Mouse (Mus musculus) heart, embryonic 14.5 days (tissue): ENCODE data around the gene Lrrc29. TPM values are rescaled to one million over a fixed set of nuclear protein-coding genes. Genes with fewer than 3 reads are reported as not detected.

Source experiments
- ATAC-seq: fragments of 200-750 bp; cut with Nextera tagmentation; 2 replicates; pipeline ENCODE4 v1.8.0; 2017; ENCODE audit warnings: low read depth, moderate TSS enrichment; ENCODE audit not compliant: insufficient number of reproducible peaks, insufficient read depth, low FRiP score
- H3K27ac ChIP-seq, 2 experiments: fragments of 200-500 bp in 1 of 2; fragments of 300-500 bp in 1 of 2; sonication (generic) in 1 of 2; replicated peaks in 1 of 2; 2 replicates each; pipeline ENCODE4 v1.5.1; 2012 to 2014; ENCODE audit warnings: low read depth in 2 of 2, low read length in 2 of 2, control low read depth in 1 of 2, mild to moderate bottlenecking in 1 of 2, mixed read lengths in 1 of 2; ENCODE audit not compliant: control insufficient read depth in 1 of 2, insufficient read depth in 1 of 2
- H3K27me3 ChIP-seq: fragments of 300-500 bp; sonication (generic); 2 replicates; pipeline ENCODE4 v1.6.1; 2014; ENCODE audit warnings: mild to moderate bottlenecking, low read length, control low read depth; ENCODE audit not compliant: control insufficient read depth, insufficient read depth
- H3K36me3 ChIP-seq: fragments of 300-500 bp; sonication (generic); 2 replicates; pipeline ENCODE4 v1.6.1; 2014; ENCODE audit warnings: mild to moderate bottlenecking, control low read depth, low read length, mixed read lengths; ENCODE audit not compliant: control insufficient read depth, insufficient read depth
- H3K4me1 ChIP-seq, 2 experiments: fragments of 200-500 bp in 1 of 2; fragments of 300-500 bp in 1 of 2; sonication (generic) in 1 of 2; 2 replicates each; pipeline ENCODE4 v1.6.1; 2012 to 2014; ENCODE audit warnings: low read length in 2 of 2, control low read depth in 1 of 2, mixed read lengths in 1 of 2; ENCODE audit not compliant: control insufficient read depth in 2 of 2, insufficient read depth in 2 of 2
- H3K4me2 ChIP-seq: fragments of 300-500 bp; sonication (generic); 2 replicates; pipeline ENCODE4 v1.6.1; 2014; ENCODE audit warnings: mild to moderate bottlenecking, low read length
- H3K4me3 ChIP-seq, 2 experiments: fragments of 200-500 bp in 1 of 2; fragments of 300-500 bp in 1 of 2; sonication (generic) in 1 of 2; 2 replicates each; pipeline ENCODE4 v1.5.1; 2012 to 2014; ENCODE audit warnings: low read length in 2 of 2, mild to moderate bottlenecking in 2 of 2, control low read depth in 1 of 2, low read depth in 1 of 2, moderate library complexity in 1 of 2; ENCODE audit not compliant: control insufficient read depth in 1 of 2, insufficient read depth in 1 of 2
- H3K9ac ChIP-seq: fragments of 300-500 bp; sonication (generic); 2 replicates; pipeline ENCODE4 v1.6.1; 2014; ENCODE audit warnings: mild to moderate bottlenecking, low read length
- H3K9me3 ChIP-seq: fragments of 300-500 bp; sonication (generic); 2 replicates; pipeline ENCODE4 v1.6.1; 2016; ENCODE audit warnings: low read length, control low read depth; ENCODE audit not compliant: control insufficient read depth
- WGBS: fragments of 180-500 bp; shearing (Covaris S2); extraction: QIAGEN DNeasy Blood & Tissue Kit; methylation state at CpG from one replicate; pipeline ENCODE4 v1.1.7; 2014; 5-methylcytosine and 5-hydroxymethylcytosine counted together
- polyA plus RNA-seq: library from polyadenylated mRNA; unstranded; fragments of >200 nt; fragmentation: Nextera tagmentation; extraction: Ambion mirVana; gene quantifications from 2 replicates; pipeline ENCODE4 v1.2.1, GENCODE M21; 2014

The Lrrc29 gene
- polyA plus RNA-seq, 1 experiment from 2014 or later = 1.2 TPM

DNA sequence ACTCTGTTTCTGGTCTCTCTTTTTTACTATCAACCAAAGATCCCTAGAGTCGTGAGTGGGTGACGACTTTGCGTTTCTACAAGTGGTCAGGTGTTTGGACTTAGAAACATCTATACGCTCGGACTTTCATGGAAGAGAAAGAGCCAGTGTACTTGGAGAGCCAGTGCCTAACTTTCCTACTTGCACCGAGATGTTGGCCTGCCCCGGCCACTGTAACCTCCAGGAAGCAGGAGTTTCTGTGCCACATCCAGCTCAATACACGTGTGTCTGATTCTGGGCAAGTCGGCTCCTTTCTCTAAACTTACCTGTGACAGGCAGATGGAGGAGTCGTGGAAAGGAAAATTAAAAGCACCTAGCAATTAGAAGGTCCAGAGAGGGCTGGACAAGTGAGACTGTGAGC lies 50.2 kb downstream of the Lrrc29 start, which contains the start of gene Nol3:
TSS of gene Nol3 (plus strand) at position 301 of the 400 bp plus-strand sequence.
- Histone ChIP-seq H3K27ac (no peak within 1 kb of the TSS), H3K4me1 (peaks cover 13 to 18% of the 10 kb centered on the region in 2 experiments), H3K36me3 (no peaks in the 10 kb centered on the region), H3K27me3 (peaks cover 90% of the 10 kb centered on the region), H3K4me2 (peak within 1 kb of the TSS; percentile 80), H3K9ac (peak within 1 kb of the TSS; percentile 60), H3K9me3 (no peaks in the 10 kb centered on the region), H3K4me3 (peak within 1 kb of the TSS; percentile 44 to 45)
- 9% methylated on average over 10 of the region's 10 CpGs for WGBS
- ATAC-seq = no peak

- H3K36me3 ChIP-seq = no peaks in the 10 kb centered on the region
- H3K27me3 ChIP-seq = peaks cover 95% of the 10 kb centered on the region
- peak overlapping the region; percentile 60; the same call in 1 of the 2 replicates for H3K9ac ChIP-seq
- H3K27ac ChIP-seq = no peak overlapping the region
- peak overlapping the region; percentile 80 for H3K4me2 ChIP-seq
- H3K4me1 ChIP-seq = peaks cover 13 to 19% of the 10 kb centered on the region in 2 experiments
- H3K9me3 ChIP-seq = no peaks in the 10 kb centered on the region
- no peak for ATAC-seq
- WGBS = 8% methylated on average over 11 of the region's 11 CpGs
- H3K4me3 ChIP-seq = peak overlapping the region in 1 of 2 experiments; percentile 45; a peak in 1 of 4 replicates
Measured at GRCm38 (mm10) chr8:105275387-105275786, 50.7 kb downstream of the Lrrc29 start.

DNA sequence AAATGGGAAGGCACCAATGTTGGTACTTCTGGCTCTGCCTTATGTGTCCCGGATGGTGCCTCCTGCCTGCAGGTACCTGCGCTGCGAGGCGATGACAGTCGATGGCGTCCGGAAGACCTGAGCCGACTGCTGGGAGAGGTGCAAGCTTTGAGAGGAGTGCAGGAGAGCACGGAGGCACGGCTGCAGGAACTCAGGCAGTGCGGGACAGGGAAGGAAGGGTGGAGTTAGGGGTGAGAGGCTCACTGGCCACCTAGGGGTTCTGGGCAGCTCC lies 55.2 kb downstream of the Lrrc29 start:
- peaks cover 97% of the 10 kb centered on the region for H3K27me3 ChIP-seq
- WGBS = 5% methylated on average over 11 of the region's 11 CpGs
- peak overlapping the region in 1 of 2 experiments; percentile 54; a peak in 2 of 4 replicates for H3K4me3 ChIP-seq
- H3K4me2 ChIP-seq = no peak overlapping the region; the same call in 1 of the 2 replicates
- H3K9me3 ChIP-seq = no peaks in the 10 kb centered on the region
- ATAC-seq = no peak
- H3K9ac ChIP-seq = no peak overlapping the region
- no peaks in the 10 kb centered on the region for H3K36me3 ChIP-seq
- peaks cover 13 to 30% of the 10 kb centered on the region in 2 experiments for H3K4me1 ChIP-seq
- H3K27ac ChIP-seq = no peak overlapping the region

GRCm38 (mm10) chr8:105270101-105270915 lies 55.8 kb downstream of the Lrrc29 start:
- H3K9me3 ChIP-seq = no peaks in the 10 kb centered on the region
- WGBS = 5% methylated on average over 39 of the region's 39 CpGs
- H3K36me3 ChIP-seq = no peaks in the 10 kb centered on the region
- H3K4me2 ChIP-seq = peak overlapping the region; percentile 97
- peaks cover 91% of the 10 kb centered on the region for H3K27me3 ChIP-seq
- peak overlapping the region; percentile 44 to 54 for H3K4me3 ChIP-seq
- 0 out of 2 replicates have a peak overlapping the region, but pooled peaks have one; percentile 69 for H3K9ac ChIP-seq
- H3K4me1 ChIP-seq = peaks cover 12 to 26% of the 10 kb centered on the region in 2 experiments
- H3K27ac ChIP-seq = no peak overlapping the region
- no peak for ATAC-seq

DNA sequence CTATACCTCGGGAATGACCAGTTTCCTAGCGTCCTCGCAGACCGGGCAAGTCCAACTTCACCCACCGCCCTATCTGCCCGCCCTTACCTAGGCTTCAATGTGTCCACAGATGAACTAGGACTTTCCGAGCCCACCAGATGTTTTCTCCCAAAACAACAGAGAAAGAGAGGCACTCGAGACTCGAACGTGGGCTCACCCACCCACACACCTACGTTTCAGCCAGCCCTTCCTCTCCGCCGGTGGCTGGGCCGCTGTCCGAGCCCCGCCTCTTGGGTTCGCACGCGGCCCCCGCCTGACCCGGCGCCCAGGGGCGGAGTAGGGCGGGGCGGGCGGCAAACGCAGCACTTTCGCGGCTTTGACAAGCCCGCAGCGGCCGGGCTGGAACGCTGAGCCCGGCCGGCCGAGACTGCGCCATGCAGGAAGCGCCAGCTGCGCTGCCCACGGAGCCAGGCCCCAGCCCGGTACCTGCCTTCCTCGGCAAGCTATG lies 56.6 kb downstream of the Lrrc29 start, which contains the start of gene Hsf4:
TSS of gene Hsf4 (plus strand) at position 341 of the 487 bp plus-strand sequence.
- Histone ChIP-seq H3K4me1 (peaks cover 13 to 30% of the 10 kb centered on the region in 2 experiments; a peak in 3 of 4 replicates), H3K4me3 (peak within 1 kb of the TSS; percentile 44 to 54), H3K9me3 (no peaks in the 10 kb centered on the region), H3K9ac (peak within 1 kb of the TSS; percentile 69), H3K27ac (no peak within 1 kb of the TSS), H3K27me3 (peaks cover 83% of the 10 kb centered on the region), H3K4me2 (peak within 1 kb of the TSS; percentile 97), H3K36me3 (no peaks in the 10 kb centered on the region)
- under 1% methylated on average over 41 of the region's 42 CpGs for WGBS
- no peak for ATAC-seq

GRCm38 (mm10) chr8:105269075-105269458 lies 57.0 kb downstream of the Lrrc29 start:
- no peaks in the 10 kb centered on the region for H3K36me3 ChIP-seq
- peak overlapping the region; percentile 69 for H3K9ac ChIP-seq
- H3K4me1 ChIP-seq = peaks cover 13 to 30% of the 10 kb centered on the region in 2 experiments; a peak in 3 of 4 replicates
- H3K27ac ChIP-seq = no peak overlapping the region
- H3K9me3 ChIP-seq = no peaks in the 10 kb centered on the region
- 4% methylated on average over 10 of the region's 10 CpGs for WGBS
- H3K27me3 ChIP-seq = peaks cover 79% of the 10 kb centered on the region
- no peak for ATAC-seq
- peak overlapping the region; percentile 97 for H3K4me2 ChIP-seq
- H3K4me3 ChIP-seq = peak overlapping the region; percentile 44 to 54

- WGBS = under 1% methylated on average over 65 of the region's 65 CpGs
- Histone ChIP-seq H3K4me3 (peak overlapping the region; percentile 44 to 54), H3K27me3 (peaks cover 73% of the 10 kb centered on the region), H3K27ac (no peak overlapping the region), H3K4me1 (peaks cover 13 to 33% of the 10 kb centered on the region in 2 experiments; a peak in 3 of 4 replicates), H3K36me3 (no peaks in the 10 kb centered on the region), H3K9me3 (no peaks in the 10 kb centered on the region), H3K9ac (peak overlapping the region; percentile 69), H3K4me2 (peak overlapping the region; percentile 97)
- ATAC-seq = peak; percentile 29
Measured at GRCm38 (mm10) chr8:105268342-105269074, 57.6 kb downstream of the Lrrc29 start.
